Mouse (Mus musculus) ES-Bruce4 (cell line): ENCODE measurements around the gene Astn2.

Experiments
- CTCF ChIP-seq: IDR thresholded peaks from one replicate; pipeline ENCODE4 v1.8.1; 2011; ENCODE audit warnings: low read depth, low read length
- EP300 ChIP-seq: IDR thresholded peaks from 2 replicates; pipeline ENCODE4 v1.6.1; 2011; ENCODE audit warnings: low read depth, low read length; ENCODE audit not compliant: insufficient read depth
- POLR2A ChIP-seq: IDR thresholded peaks from one replicate; pipeline ENCODE4 v1.8.1; 2011; ENCODE audit warnings: low read length; ENCODE audit not compliant: insufficient read depth

- TF ChIP-seq CTCF (no peak), POLR2A (no peak), EP300 (no peak)
Observed at GRCm38 (mm10) chr4:66276096-66276495, 128.3 kb downstream of the Astn2 start.
